Mouse (Mus musculus) kidney, postnatal 0 days (tissue): ENCODE data around the gene Aen. TPM values are rescaled to one million over a fixed set of nuclear protein-coding genes. Genes with fewer than 3 reads are reported as not detected.

Source experiments
- ATAC-seq: fragments of 200-750 bp; cut with Nextera tagmentation; replicated peaks from 2 replicates; pipeline ENCODE4 v1.8.0; 2017; ENCODE audit warnings: low read depth, moderate number of reproducible peaks, moderate TSS enrichment, moderate library complexity; ENCODE audit not compliant: low FRiP score
- DNase-seq: peaks from one replicate; pipeline ENCODE4 v3.0.0-alpha.2; 2016; ENCODE audit warnings: low spot score
- H3K27ac ChIP-seq: fragments of 300-500 bp; sonication (generic); 2 replicates; pipeline ENCODE4 v1.5.1; 2014; ENCODE audit warnings: mild to moderate bottlenecking
- H3K27me3 ChIP-seq: fragments of 300-500 bp; sonication (generic); 2 replicates; pipeline ENCODE4 v1.6.1; 2014; ENCODE audit warnings: low read length, mixed read lengths; ENCODE audit not compliant: insufficient read depth
- H3K36me3 ChIP-seq: fragments of 300-500 bp; sonication (generic); 2 replicates; pipeline ENCODE4 v1.6.1; 2014; ENCODE audit warnings: low read length, mixed read lengths; ENCODE audit not compliant: insufficient read depth
- H3K4me1 ChIP-seq: fragments of 300-500 bp; sonication (generic); replicated peaks from 2 replicates; pipeline ENCODE4 v1.6.1; 2014; ENCODE audit warnings: antibody characterized with exemption, low read length, mixed read lengths; ENCODE audit not compliant: insufficient read depth
- H3K4me2 ChIP-seq: fragments of 300-500 bp; sonication (generic); 2 replicates; pipeline ENCODE4 v1.6.1; 2014; ENCODE audit warnings: mild to moderate bottlenecking, low read length, moderate library complexity, mixed read lengths
- H3K4me3 ChIP-seq: fragments of 300-500 bp; sonication (generic); replicated peaks from 2 replicates; pipeline ENCODE4 v1.5.1; 2014; ENCODE audit warnings: low read depth, low read length
- H3K9ac ChIP-seq: fragments of 300-500 bp; sonication (generic); 2 replicates; pipeline ENCODE4 v1.6.1; 2014; ENCODE audit warnings: low read depth, low read length
- H3K9me3 ChIP-seq: fragments of 300-500 bp; sonication (generic); replicated peaks from 2 replicates; pipeline ENCODE4 v1.6.1; 2016; ENCODE audit warnings: low read length, inconsistent platforms, mixed read lengths
- CTCF ChIP-seq: IDR thresholded peaks from 2 replicates; pipeline ENCODE4 v1.5.1; 2016; ENCODE audit warnings: antibody characterized with exemption, low read depth, mild to moderate bottlenecking, moderate library complexity
- WGBS: fragments of 180-500 bp; shearing (Covaris S2); extraction: QIAGEN DNeasy Blood & Tissue Kit; methylation state at CpG from one replicate; pipeline ENCODE4 v1.1.7; 2014; 5-methylcytosine and 5-hydroxymethylcytosine counted together
- polyA plus RNA-seq: library from polyadenylated mRNA; unstranded; fragments of >200 nt; fragmentation: Nextera tagmentation; extraction: Ambion mirVana; gene quantifications from 2 replicates; pipeline ENCODE4 v1.2.1, GENCODE M21; 2015

The Aen gene
- polyA plus RNA-seq, 1 experiment from 2014 or later, result 33.1 TPM

DNA sequence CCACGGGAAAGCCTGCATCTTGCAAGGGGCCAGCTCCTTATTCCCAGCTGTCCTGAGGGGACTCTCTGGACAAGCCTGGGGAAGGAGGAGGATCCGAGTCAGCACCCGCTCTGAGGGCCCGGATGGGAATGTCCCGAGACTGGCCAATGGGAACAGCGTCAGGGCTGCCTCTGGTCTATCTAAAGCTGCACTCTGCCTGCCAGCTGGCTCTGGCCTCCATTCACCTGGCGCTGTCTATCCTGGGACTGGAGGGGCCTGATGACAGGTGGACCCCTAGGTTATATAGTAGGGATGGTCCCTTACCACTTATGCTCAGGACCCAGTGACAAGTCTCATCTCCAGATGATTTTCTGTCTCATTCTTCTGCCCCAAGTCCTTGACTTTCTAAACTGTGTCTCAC lies 29.1 kb downstream of the Aen start:
- no peaks in the 10 kb centered on the region for H3K4me1 ChIP-seq
- WGBS, result 54% methylated on average over 7 of the region's 7 CpGs
- no peak overlapping the region for H3K4me2 ChIP-seq
- H3K4me3 ChIP-seq, result no peak overlapping the region
- H3K9me3 ChIP-seq, result no peaks in the 10 kb centered on the region
- no peaks in the 10 kb centered on the region for H3K36me3 ChIP-seq
- no peak for TF ChIP-seq CTCF
- H3K27me3 ChIP-seq, result no peaks in the 10 kb centered on the region
- no peak for DNase-seq
- ATAC-seq, result no peak
- H3K27ac ChIP-seq, result no peak overlapping the region
- no peak overlapping the region for H3K9ac ChIP-seq

DNA sequence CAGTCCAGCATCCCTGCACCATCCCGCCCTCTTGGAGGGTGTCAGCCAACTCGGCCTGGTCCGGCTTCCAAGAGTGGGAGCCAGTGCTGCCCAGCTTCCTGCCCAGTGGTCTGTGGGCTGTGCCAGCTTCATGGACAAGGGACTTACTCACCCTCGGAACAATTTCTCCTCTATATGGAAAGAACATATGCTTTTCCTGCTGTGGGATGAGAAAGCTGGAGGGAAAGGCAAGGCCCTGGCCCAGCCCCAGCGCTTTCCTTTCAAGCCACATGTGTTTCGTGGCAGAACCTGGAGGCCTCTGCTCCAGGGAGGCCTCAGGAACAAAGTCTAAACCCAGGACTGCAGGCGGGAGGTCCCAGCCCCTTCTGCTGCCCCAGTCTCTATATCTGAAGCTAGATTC lies 30.0 kb downstream of the Aen start:
- TF ChIP-seq CTCF, result no peak
- H3K4me2 ChIP-seq, result no peak overlapping the region
- WGBS, result 85% methylated on average over 7 of the region's 7 CpGs
- ATAC-seq, result no peak
- no peak for DNase-seq
- no peak overlapping the region for H3K27ac ChIP-seq
- H3K36me3 ChIP-seq, result no peaks in the 10 kb centered on the region
- no peaks in the 10 kb centered on the region for H3K27me3 ChIP-seq
- H3K4me1 ChIP-seq, result no peaks in the 10 kb centered on the region
- H3K9me3 ChIP-seq, result no peaks in the 10 kb centered on the region
- H3K4me3 ChIP-seq, result no peak overlapping the region
- H3K9ac ChIP-seq, result no peak overlapping the region

DNA sequence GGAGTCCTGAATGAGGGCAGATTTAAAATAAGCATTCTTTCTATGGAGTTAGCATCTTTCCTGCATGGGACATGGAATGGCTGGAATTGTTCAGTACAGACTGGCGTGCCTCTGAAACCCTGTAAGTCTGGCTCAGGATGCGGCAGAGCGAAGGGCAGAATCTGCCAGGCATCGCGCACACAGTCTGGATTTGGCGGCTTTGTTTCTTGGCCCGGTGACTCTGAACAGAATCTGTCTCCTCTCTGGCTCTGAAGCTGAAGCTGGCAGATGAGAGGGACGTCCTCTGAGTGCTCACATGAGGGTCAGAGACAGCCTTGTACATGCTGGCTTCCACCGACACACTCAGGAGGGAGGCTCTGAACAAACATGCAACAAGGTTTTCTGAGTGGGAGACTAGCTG lies 30.5 kb downstream of the Aen start:
- Histone ChIP-seq H3K4me2 (no peak overlapping the region), H3K27me3 (no peaks in the 10 kb centered on the region), H3K4me1 (no peaks in the 10 kb centered on the region), H3K4me3 (no peak overlapping the region), H3K36me3 (no peaks in the 10 kb centered on the region), H3K9ac (no peak overlapping the region), H3K27ac (no peak overlapping the region), H3K9me3 (no peaks in the 10 kb centered on the region)
- WGBS, result 78% methylated on average over 9 of the region's 9 CpGs
- ATAC-seq (no peak), DNase-seq (no peak)
- no peak for TF ChIP-seq CTCF

DNA sequence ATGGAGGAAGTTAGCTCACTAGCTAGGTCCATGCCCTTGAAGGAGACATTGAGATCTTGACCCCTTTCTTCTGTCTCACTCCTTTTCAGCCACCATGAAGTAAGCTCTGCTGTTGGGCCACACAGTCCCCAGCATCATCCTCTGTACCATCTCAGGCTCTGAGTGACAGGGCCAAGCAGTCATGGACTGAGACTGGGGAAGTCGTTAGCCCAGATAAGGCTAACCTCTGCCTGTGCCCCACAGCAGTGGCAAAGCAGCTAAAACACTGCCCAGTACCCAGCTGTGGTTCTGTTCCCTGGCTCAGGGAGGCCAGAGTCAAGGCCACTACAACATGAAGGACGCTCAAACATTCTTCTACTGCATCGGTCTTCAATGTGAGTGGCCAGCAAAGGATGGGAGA lies 31.6 kb downstream of the Aen start:
- ATAC-seq (no peak), DNase-seq (no peak)
- Histone ChIP-seq H3K27me3 (no peaks in the 10 kb centered on the region), H3K4me3 (no peak overlapping the region), H3K36me3 (no peaks in the 10 kb centered on the region), H3K4me2 (no peak overlapping the region), H3K27ac (no peak overlapping the region), H3K4me1 (no peaks in the 10 kb centered on the region), H3K9me3 (no peaks in the 10 kb centered on the region), H3K9ac (no peak overlapping the region)
- no peak for TF ChIP-seq CTCF
- 80% methylated on average over 3 of the region's 3 CpGs for WGBS

DNA sequence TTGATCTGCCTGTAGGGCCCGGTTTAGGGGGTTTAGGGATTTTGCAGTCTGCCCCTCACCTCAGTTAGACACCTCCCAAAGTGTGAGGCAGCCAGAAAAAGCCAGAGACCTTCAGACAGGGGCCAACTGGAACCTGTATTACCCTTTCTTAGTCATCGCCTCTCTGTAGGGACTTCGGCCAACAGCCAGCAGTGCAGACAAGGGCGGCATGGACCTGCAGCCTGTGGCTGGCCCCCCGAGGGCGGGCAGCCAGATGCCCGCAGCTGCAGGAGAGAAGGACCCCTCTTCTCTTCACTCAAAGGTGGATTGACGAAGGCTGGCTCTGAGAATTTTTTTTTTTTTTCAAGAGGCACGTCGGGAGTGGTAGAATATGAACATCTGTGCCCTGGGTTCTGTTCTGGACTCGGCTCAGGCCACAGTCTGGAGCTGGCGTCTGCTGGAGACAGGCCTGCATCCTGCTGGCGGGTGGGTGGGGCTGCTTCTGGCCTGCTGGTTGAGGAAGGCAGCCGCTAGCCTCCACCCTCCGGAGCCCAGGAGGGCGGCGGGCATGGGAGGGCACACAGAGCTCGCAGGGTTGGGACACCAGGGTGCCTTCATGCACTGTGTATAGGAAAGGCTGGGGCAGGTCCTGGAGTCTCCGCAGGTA lies 43.4 kb downstream of the Aen start:
- no peak overlapping the region for H3K27ac ChIP-seq
- H3K36me3 ChIP-seq, result no peaks in the 10 kb centered on the region
- H3K4me2 ChIP-seq, result no peak overlapping the region
- ATAC-seq (no peak), DNase-seq (no peak)
- H3K9ac ChIP-seq, result no peak overlapping the region
- no peak for TF ChIP-seq CTCF
- WGBS, result 71% methylated on average over 19 of the region's 19 CpGs
- no peaks in the 10 kb centered on the region for H3K9me3 ChIP-seq
- no peaks in the 10 kb centered on the region for H3K27me3 ChIP-seq
- no peak overlapping the region for H3K4me3 ChIP-seq
- H3K4me1 ChIP-seq, result no peaks in the 10 kb centered on the region

DNA sequence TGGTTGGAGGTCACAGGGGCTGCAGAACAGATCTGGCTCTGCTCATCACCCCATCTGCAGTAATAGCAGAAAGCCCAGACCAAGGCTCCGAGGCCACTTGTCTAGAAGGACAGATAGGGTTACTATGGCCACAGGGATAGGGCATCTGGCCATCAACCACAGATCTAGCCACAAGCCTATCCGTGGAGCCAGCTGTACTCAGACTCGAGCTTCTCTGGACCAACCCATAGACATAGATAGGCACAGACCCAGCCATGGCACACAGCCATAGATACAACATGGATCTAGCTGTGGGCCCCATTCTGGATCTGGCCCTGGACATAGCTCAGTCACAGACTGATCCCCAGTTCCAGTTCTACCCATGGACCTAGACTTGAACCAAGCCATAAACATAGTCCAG lies 45.3 kb downstream of the Aen start:
- DNase-seq (no peak), ATAC-seq (no peak)
- H3K9ac ChIP-seq, result no peak overlapping the region
- no peaks in the 10 kb centered on the region for H3K36me3 ChIP-seq
- no peak overlapping the region for H3K4me2 ChIP-seq
- H3K27me3 ChIP-seq, result no peaks in the 10 kb centered on the region
- no peak overlapping the region for H3K4me3 ChIP-seq
- WGBS, result 89% methylated on average over 3 of the region's 3 CpGs
- H3K27ac ChIP-seq, result no peak overlapping the region
- H3K4me1 ChIP-seq, result no peaks in the 10 kb centered on the region
- H3K9me3 ChIP-seq, result no peaks in the 10 kb centered on the region
- no peak for TF ChIP-seq CTCF

DNA sequence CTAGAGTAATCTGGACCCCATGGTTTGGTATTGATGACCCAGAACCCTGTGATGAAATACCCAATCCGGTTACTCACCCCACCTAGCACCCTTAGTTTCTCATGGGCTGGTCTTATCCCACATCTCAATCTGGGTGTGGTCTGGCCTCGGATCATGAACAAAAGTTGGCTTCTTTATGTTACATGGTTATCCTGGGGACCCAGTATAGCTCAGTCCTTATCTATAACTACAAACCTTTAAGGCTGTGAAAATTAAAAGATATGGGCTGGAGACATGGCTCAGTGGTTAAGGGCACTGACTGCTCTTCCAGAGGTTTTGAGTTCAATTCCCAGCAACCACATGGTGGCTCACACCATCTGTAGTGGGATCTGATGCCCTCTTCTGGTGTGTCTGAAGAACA lies 46.9 kb downstream of the Aen start:
- DNase-seq (no peak), ATAC-seq (no peak)
- H3K36me3 ChIP-seq, result no peaks in the 10 kb centered on the region
- H3K4me2 ChIP-seq, result no peak overlapping the region
- no peak overlapping the region for H3K9ac ChIP-seq
- no peak overlapping the region for H3K27ac ChIP-seq
- WGBS, result 87% methylated on average over 2 of the region's 2 CpGs
- H3K4me3 ChIP-seq, result no peak overlapping the region
- H3K9me3 ChIP-seq, result no peaks in the 10 kb centered on the region
- no peak for TF ChIP-seq CTCF
- H3K4me1 ChIP-seq, result no peaks in the 10 kb centered on the region
- no peaks in the 10 kb centered on the region for H3K27me3 ChIP-seq
